Mouse (Mus musculus): ENCODE data around the gene Esrra. TPM values are rescaled to one million over a fixed set of nuclear protein-coding genes. Genes with fewer than 3 reads are reported as not detected.

Esrra gene
- polyA plus RNA-seq, 1 experiment from 2014 or later: 16.1 TPM

DNA sequence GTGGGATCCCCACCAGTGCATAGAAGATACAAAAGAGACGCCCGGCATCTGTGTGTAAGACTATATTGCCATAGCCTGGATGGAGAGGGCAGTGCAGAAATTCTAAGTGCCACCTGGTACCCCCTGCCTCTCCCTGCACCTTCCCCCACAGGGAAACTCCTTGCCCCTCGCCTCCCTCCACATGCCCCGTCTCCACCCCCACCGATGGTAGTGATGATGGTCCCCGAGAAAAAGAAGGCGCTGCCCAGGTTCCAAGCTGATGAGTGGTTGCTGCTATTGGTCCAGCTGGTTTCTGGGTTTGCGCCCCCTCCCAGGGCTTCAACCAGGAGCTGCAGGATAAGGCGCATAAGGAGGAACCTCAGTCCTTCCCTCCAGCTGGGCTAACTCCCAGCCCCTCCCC, 6.5 kb upstream of the Esrra start:
- Histone ChIP-seq H3K27ac (replicated peaks) (no peak overlapping the region), H3K4me3 (replicated peaks) (peak overlapping the region; percentile 33), H3K9me3 (replicated peaks) (no peaks in the 10 kb centered on the region), H3K4me1 (peaks cover 28% of the 10 kb centered on the region), H3K9ac (no peak overlapping the region), H3K36me3 (no peaks in the 10 kb centered on the region), H3K4me2 (replicated peaks) (peak overlapping the region; percentile 51), H3K27me3 (peaks cover 88% of the 10 kb centered on the region)
- ATAC-seq (ENCODE audit: insufficient number of reproducible peaks, low FRiP score, low TSS enrichment, low read depth): no peak
- WGBS: 18% methylated on average over 9 of the region's 9 CpGs

DNA sequence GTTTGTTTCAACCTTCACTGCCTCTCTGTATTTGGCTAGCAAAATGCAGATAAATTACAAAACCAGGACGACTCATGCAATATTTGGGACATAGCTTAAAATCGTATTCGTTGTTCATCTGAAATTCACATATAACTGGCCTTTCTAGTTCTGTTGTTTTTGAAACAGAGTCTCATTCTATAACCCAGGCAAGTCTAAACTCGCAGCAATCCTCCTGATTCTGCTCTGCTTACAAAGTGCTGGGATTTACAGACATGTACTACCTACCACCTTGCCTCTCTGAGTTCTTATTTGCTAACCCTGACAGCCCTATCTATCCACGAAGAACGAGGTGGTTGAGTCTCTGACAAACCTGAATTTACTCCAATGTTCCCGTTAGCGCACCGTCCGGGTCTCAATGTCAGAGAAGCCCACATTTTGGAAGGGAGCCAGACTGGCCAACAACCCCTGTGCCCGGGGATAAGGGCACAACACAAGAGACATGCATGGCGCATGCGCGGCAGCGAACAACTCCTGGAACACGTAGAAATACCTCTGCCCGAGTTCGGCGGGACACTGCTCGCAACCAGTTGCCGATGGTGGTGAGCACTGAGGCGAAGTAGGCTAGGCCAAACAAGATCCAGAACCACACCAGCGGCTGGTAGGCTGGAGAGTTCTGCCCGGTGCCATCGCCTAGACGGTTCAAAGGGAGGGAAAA, 5.1 kb upstream of the Esrra start:
- H3K9ac ChIP-seq: no peak overlapping the region
- peaks cover 32% of the 10 kb centered on the region for H3K4me1 ChIP-seq
- peak overlapping the region; percentile 51 for H3K4me2 ChIP-seq (replicated peaks)
- peaks cover 82% of the 10 kb centered on the region for H3K27me3 ChIP-seq
- 11% methylated on average over 26 of the region's 26 CpGs for WGBS
- peak overlapping the region; percentile 72 for H3K27ac ChIP-seq (replicated peaks)
- H3K36me3 ChIP-seq: no peaks in the 10 kb centered on the region
- ATAC-seq (ENCODE audit: insufficient number of reproducible peaks, low FRiP score, low TSS enrichment, low read depth): no peak
- peak overlapping the region; percentile 33 for H3K4me3 ChIP-seq (replicated peaks)
- H3K9me3 ChIP-seq (replicated peaks): no peaks in the 10 kb centered on the region

DNA sequence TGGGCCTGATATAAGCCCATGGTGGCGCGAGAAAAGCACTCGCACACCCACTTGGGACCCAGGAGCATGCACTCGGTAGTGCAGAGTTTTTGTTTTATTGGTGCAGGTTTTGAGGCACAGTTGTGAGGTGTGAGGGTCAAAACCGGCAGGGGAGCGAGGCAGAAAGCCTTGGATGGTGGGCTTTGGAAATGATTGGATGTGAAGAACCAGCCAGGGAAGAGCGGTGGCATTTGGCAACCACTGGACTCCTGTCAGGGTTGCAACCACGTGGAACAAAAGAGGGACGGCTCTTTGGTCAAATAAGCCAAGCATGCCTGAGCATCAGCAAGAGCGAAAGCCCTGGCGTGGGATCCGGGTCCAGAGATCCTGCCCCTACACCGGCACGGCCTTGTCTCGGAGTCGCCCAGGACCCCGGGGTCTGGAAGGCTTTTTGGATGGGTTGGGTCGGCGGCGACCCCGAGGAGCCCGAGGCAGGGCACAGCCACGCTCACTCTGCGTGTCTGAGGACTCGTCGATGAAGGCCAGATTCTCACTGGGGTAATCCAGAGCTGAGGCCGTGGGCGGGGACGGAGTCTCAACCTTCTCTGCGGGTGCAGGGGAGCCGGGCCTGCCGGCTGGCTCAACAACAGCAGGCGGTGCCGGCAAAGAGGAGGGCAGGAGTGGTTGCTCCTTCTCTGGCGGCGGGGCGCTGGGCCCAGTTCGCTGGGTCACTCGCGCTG, 4.2 kb upstream of the Esrra start:
- Histone ChIP-seq H3K27ac (replicated peaks) (peak overlapping the region; percentile 72), H3K4me1 (peaks cover 34% of the 10 kb centered on the region), H3K27me3 (peaks cover 74% of the 10 kb centered on the region), H3K36me3 (no peaks in the 10 kb centered on the region), H3K4me3 (replicated peaks) (peak overlapping the region; percentile 33), H3K4me2 (replicated peaks) (peak overlapping the region; percentile 51), H3K9ac (no peak overlapping the region), H3K9me3 (replicated peaks) (no peaks in the 10 kb centered on the region)
- no peak for ATAC-seq (ENCODE audit: insufficient number of reproducible peaks, low FRiP score, low TSS enrichment, low read depth)
- WGBS: 11% methylated on average over 40 of the region's 40 CpGs

DNA sequence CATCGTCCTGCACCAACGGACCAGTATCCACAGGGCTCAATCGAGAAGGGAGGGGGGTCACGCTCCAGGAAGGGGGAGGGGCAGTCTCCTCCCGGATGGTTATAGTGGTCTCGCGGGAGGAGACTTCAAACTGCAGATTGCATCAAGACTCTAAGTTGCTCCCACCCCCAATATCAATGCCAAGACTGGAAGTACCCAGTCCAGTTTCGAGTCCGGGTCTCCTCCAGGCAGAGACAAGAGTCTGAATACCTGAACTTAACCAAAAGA, 3.6 kb upstream of the Esrra start, which contains the start of gene Catsperz:
Gene Catsperz (minus strand): TSS at position 74 of the 267 bp plus-strand sequence.
- peak within 1 kb of the TSS; percentile 33 for H3K4me3 ChIP-seq (replicated peaks)
- H3K9ac ChIP-seq: no peak within 1 kb of the TSS
- H3K4me2 ChIP-seq (replicated peaks): peak within 1 kb of the TSS; percentile 51

DNA sequence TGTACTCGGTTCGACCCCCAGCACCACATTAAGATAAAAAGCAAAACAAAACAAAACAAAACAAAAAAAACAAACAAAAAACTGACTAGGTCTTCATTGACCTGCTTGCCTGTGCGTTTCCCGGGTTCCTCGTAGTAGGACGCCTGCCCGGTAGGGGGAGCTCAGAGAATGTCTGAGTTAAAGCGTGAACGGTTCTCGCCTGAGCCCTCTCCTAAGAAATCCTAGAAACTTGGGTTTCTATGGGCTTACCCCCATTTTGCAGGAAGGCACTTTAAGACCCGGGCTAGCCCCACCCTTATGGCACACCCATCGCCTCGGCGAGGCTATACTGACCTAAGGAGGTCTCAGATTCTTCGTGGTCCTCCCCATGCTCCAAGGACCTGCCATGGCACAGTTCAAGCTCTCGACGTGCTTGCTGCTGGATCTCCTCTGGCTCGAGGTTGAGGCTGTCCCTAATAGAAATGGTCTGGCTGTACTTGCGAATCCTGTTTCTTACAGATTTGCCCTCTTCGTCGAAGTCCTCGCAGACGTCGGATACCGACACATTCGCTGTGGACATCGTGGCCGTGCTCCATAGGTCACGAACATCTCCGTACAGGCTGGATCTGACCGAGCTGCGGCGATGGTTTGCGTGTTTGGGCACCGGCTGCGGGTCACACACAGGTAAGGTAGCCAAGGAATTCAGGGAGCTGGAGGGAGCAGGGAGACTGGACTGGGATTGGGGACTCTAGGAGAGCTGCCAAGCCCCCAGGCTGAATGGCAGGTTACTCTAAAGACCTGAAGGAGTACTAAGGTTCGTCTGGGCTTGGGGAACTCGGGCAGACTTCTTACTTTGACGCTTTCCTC, 3.1 kb upstream of the Esrra start:
- WGBS: 2% methylated on average over 39 of the region's 39 CpGs
- no peaks in the 10 kb centered on the region for H3K36me3 ChIP-seq
- no peak for ATAC-seq (ENCODE audit: insufficient number of reproducible peaks, low FRiP score, low TSS enrichment, low read depth)
- H3K4me1 ChIP-seq: peaks cover 45% of the 10 kb centered on the region
- peak overlapping the region; percentile 51 for H3K4me2 ChIP-seq (replicated peaks)
- H3K4me3 ChIP-seq (replicated peaks): peak overlapping the region; percentile 33
- no peak overlapping the region for H3K9ac ChIP-seq
- no peaks in the 10 kb centered on the region for H3K9me3 ChIP-seq (replicated peaks)
- no peak overlapping the region for H3K27ac ChIP-seq (replicated peaks)
- peaks cover 65% of the 10 kb centered on the region for H3K27me3 ChIP-seq

More for the DNA sequence above, 3.6 kb upstream of the Esrra start, which contains the start of gene Catsperz:
- Histone ChIP-seq H3K27me3 (peaks cover 69% of the 10 kb centered on the region), H3K27ac (replicated peaks) (peak within 1 kb of the TSS; percentile 72), H3K9me3 (replicated peaks) (no peaks in the 10 kb centered on the region), H3K36me3 (no peaks in the 10 kb centered on the region), H3K4me1 (peaks cover 39% of the 10 kb centered on the region)
- WGBS: 3% methylated on average over 9 of the region's 9 CpGs
- no peak for ATAC-seq (ENCODE audit: insufficient number of reproducible peaks, low FRiP score, low TSS enrichment, low read depth)

DNA sequence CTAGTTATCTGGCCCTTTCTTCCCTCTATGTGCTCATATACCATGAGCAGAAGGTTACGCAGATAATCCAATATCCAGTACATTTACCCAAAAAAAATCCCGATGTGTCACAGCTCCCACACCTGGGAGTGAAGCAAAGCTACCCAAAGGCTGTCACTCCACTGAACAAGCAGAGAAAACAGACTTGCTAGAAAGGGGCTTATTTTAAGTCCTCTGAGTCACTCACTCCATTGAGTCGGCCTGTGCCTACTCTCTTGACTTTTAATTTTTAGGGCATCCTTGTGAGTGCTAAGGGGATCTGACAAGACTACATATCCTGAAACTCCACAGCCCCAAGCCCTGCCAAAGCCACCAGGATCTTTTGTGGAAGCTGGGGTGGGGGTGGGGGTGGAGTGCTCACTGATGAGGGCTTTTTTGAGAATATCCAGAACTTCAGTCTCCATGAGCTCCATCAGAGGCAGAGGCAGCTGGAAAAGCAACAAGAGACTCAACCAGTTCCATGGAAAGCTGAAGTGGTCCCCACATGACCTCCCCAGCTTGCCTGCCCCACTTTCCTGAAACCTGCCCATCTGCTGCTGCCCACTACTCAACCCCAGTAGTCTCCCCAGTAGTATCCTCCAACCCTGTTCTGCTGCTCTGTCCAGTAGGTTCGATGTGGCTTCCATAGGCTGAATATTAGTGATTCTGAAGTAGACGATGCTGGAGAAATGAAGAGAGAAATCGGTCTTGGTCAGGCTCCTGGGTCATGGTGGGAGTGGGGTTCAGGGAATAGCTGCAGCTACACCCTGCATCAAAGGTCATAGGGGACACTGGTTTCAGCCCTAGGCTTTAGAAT, 1.5 kb upstream of the Esrra start:
- peak overlapping the region; percentile 75 for H3K4me3 ChIP-seq (replicated peaks)
- H3K9ac ChIP-seq: no peak overlapping the region
- 62% methylated on average over 6 of the region's 6 CpGs for WGBS
- ATAC-seq (ENCODE audit: insufficient number of reproducible peaks, low FRiP score, low TSS enrichment, low read depth): no peak
- peaks cover 54% of the 10 kb centered on the region for H3K27me3 ChIP-seq
- H3K36me3 ChIP-seq: peaks cover 3% of the 10 kb centered on the region; the same call in 1 of the 2 replicates
- peaks cover 45% of the 10 kb centered on the region for H3K4me1 ChIP-seq
- 0 out of 2 replicates have a peak overlapping the region, but pooled peaks have one; percentile 39 for H3K27ac ChIP-seq (replicated peaks)
- no peaks in the 10 kb centered on the region for H3K9me3 ChIP-seq (replicated peaks)
- H3K4me2 ChIP-seq (replicated peaks): peak overlapping the region; percentile 87

DNA sequence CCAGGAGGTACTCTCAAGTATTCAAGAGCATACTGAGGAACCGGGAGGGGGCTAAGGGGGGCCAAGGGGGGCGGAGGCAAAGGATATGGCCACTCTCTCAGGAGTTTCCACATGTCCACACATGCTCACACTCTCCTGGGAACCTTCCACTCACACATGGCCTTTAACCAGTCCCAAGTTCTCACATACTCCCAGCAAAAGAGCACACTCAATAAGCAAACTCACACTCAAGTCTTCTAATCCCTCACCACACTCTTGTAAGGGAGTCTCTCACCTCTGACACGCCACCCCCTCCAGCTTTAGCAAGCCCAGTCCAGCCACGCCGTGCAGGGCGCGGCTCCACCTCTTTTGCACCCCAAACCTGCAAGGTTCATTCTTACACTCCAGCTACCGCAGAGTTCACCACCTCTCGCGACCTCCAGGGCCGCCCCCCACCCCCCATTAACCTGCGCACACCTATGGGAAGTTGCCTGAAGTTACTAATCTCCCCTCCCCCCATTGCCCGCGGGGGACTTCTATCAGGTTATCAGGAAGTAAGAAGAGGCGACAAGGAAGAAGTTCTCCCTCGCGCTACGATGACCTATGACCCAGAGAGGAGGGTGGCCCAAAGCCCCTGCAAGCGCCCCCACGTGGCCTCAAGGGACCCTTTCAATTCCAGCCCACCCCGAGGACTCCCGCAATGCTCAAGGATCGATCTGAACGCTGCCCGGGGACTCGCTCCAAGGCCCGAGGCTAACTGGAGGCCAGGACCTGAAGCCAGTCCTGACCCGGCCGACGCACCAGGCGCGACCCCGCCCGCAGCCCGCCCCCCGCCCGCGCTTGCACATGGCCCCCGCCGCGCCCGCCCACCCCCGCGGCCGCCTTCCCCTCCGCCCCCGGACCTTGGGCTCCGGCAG, 624 bp downstream of the Esrra start:
- H3K36me3 ChIP-seq: peaks cover 3% of the 10 kb centered on the region; the same call in 1 of the 2 replicates
- under 1% methylated on average over 44 of the region's 48 CpGs for WGBS
- H3K27me3 ChIP-seq: peaks cover 34% of the 10 kb centered on the region
- peak overlapping the region; percentile 83 for H3K27ac ChIP-seq (replicated peaks)
- ATAC-seq (ENCODE audit: insufficient number of reproducible peaks, low FRiP score, low TSS enrichment, low read depth): no peak; the same call in 1 of the 2 replicates
- peak overlapping the region; percentile 87 for H3K4me2 ChIP-seq (replicated peaks)
- peaks cover 35% of the 10 kb centered on the region for H3K4me1 ChIP-seq
- peak overlapping the region; percentile 75 for H3K4me3 ChIP-seq (replicated peaks)
- H3K9me3 ChIP-seq (replicated peaks): no peaks in the 10 kb centered on the region
- peak overlapping the region; percentile 64 for H3K9ac ChIP-seq

DNA sequence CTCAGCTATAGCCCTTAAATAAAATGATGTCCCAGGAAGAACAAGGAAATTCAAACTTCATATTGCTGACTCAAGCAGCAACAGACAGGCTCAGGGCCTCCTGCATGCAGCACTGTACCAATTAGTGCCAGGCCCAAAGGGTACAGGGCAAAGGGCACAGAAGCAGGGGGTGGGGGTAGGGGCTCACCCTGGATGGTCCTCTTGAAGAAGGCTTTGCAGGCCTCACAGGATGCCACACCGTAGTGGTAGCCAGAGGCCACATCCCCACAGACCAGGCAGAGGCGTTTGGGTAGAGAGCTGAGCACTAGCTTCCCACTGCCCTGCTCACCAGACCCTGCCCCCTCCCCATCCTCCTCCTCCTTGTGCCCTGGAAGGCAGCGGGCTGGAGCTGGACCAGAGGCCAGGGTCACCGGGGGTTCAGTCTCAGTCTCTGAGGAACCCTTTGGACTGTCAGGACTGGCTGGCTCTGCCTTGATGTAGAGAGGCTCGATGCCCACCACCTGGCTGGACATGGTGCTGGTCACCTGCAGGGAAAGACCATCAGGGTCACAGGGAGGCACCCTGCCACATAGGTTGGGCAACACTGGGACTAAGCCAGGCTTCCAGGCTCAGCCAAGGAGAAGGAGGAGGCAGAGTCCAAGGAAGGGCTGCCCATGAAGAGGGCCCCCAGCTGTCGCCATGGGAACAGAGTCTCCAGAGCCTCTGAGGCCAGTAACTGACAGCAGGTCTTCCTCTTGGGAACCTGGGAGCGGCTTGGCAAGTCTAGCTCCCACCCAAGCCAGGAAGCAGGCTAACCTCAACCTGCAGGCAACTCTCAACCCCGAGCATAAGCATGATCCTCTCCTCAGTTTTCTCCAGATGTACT, 1.5 kb downstream of the Esrra start:
- peak overlapping the region; percentile 83 for H3K27ac ChIP-seq (replicated peaks)
- H3K4me1 ChIP-seq: peaks cover 26% of the 10 kb centered on the region
- H3K9me3 ChIP-seq (replicated peaks): no peaks in the 10 kb centered on the region
- peak overlapping the region; percentile 75 for H3K4me3 ChIP-seq (replicated peaks)
- peaks cover 3% of the 10 kb centered on the region; the same call in 1 of the 2 replicates for H3K36me3 ChIP-seq
- peak overlapping the region; percentile 64; the same call in 1 of the 2 replicates for H3K9ac ChIP-seq
- peaks cover 25% of the 10 kb centered on the region for H3K27me3 ChIP-seq
- WGBS: 45% methylated on average over 8 of the region's 8 CpGs
- no peak for ATAC-seq (ENCODE audit: insufficient number of reproducible peaks, low FRiP score, low TSS enrichment, low read depth)
- H3K4me2 ChIP-seq (replicated peaks): peak overlapping the region; percentile 87

DNA sequence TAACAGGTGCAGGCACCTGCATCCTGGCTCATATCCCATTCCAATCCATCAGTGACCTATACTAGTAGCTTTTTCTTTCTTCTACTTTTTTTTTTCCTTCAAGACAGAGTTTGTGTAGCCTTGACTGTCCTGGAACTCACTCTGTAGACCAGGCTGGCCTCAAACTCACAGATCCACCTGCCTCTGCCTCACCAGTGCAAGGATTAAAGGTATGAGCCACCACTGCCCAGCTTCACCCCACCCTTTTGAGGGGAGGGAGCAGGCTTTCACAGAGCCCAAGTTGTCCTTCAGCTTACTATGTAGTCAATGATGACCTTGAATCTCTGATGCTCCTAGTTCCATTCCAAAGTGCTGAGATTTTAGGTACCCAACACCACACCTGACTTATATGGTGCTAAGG, 2.2 kb downstream of the Esrra start:
- Histone ChIP-seq H3K4me3 (replicated peaks) (no peak overlapping the region), H3K27me3 (peaks cover 19% of the 10 kb centered on the region), H3K9ac (no peak overlapping the region), H3K4me2 (replicated peaks) (no peak overlapping the region), H3K27ac (replicated peaks) (no peak overlapping the region), H3K9me3 (replicated peaks) (no peaks in the 10 kb centered on the region), H3K4me1 (peaks cover 20% of the 10 kb centered on the region), H3K36me3 (peaks cover 3% of the 10 kb centered on the region; the same call in 1 of the 2 replicates)
- no peak for ATAC-seq (ENCODE audit: insufficient number of reproducible peaks, low FRiP score, low TSS enrichment, low read depth)

All from embryonic facial prominence, embryonic 15.5 days (tissue).